Mouse (Mus musculus): Measurements from ENCODE around the gene Depdc1b.

The Depdc1b gene

DNA sequence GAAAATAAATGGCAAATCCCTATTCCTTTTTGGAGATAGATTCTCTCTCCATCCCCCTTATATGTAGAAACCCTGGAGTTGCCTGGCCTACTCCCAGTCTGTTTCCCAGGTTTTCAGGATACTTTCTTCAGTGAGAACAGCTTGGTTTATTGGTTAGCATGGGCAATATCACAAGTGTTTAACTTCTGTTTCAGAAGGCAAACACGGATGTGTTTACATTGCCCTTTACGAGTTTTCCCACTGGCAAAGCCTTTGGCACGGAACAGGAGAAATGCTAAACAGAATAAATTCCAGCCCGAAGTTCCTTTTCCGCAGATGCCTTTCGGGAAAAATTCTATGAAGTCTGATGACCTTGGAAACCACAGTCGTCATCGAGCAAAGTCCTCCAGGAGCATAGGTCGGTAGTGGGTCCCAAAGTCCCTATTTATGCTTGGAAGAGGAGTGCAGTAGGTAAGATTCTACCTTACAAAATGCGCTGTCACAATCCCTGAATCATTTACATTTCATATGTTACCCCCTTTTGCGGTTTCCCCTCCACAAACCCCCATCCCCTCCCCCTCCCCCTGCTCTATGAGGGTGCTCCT is 132.3 kb downstream of the Depdc1b start:
- peak; percentile 5 for DNase-seq (ENCODE audit: low spot score)

GRCm38 (mm10) chr13:108449116-108450097 is 133.3 kb downstream of the Depdc1b start, which contains the start of gene Pde4d:
Pde4d (plus strand) TSS chr13:108449948.
- DNase-seq (ENCODE audit: low spot score) = peak; percentile 5

- DNase-seq (ENCODE audit: low spot score) = no peak
Observed at GRCm38 (mm10) chr13:108451122-108451521, 135.0 kb downstream of the Depdc1b start.

DNA sequence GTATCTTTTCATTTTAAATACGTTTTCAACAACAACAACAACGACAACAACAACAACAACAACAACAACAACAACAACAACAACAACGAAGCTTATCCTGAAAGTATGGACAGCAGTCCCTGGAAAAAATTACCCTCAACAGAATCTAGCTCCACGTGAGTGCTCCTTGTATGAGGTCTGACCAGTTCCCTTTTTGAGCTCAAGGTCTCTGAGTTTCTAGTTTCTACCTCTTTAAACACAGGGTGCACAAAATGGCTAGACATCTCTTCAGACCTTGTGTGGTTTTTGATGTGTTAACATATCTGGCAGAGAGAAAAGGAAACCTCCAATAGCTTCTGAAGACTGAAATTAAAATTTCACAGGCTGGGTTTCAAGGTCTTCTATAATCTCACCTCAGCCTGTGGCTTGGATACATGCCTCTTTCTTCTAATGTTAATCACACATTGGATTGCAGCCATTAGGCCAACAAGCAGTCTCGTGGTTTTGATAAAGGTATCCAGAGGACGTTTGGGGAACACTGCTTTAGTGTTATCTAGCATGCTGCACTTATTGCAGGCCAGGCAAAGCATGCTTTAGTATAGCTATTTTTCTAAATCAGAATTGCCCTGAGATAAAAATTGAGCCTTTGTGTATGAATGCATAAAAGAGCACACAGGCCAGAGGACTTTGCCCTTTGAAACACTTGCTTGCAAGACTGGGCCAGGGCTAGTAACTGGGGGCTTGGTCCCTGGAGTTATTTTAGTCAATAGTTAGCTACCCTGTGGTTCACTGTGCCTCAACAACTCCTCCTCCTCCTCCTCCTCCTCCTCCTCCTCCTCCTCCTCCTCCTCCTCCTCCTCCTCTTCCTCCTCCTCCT is 137.2 kb downstream of the Depdc1b start:
- peak; percentile 3 for DNase-seq (ENCODE audit: low spot score)

Measured in yolk sac, embryonic 10.5 days (tissue).